Mouse (Mus musculus) intestine, postnatal 0 days (tissue): ENCODE measurements at regions not wholly inside any gene's neighbourhood (a gene's known extent, or its start where the extent isn't known, plus 50 kb on each side); places are given as distances from the start of the nearest gene placed in this dataset.

ENCODE experiments used
- ATAC-seq: fragments of 200-750 bp; cut with Nextera tagmentation; 2 replicates; pipeline ENCODE4 v1.8.0; 2017; ENCODE audit warnings: mild to moderate bottlenecking, moderate TSS enrichment, moderate library complexity
- H3K27ac ChIP-seq: fragments of 300-500 bp; sonication (generic); 2 replicates; pipeline ENCODE4 v1.5.1; 2014; ENCODE audit warnings: mild to moderate bottlenecking, low read depth, low read length, moderate library complexity
- H3K27me3 ChIP-seq: fragments of 300-500 bp; sonication (generic); replicated peaks from 2 replicates; pipeline ENCODE4 v1.6.1; 2014; ENCODE audit warnings: low read length, mixed read lengths; ENCODE audit not compliant: control insufficient read depth, insufficient read depth
- H3K36me3 ChIP-seq: fragments of 300-500 bp; sonication (generic); 2 replicates; pipeline ENCODE4 v1.6.1; 2014; ENCODE audit warnings: mild to moderate bottlenecking, moderate library complexity; ENCODE audit not compliant: control insufficient read depth, insufficient read depth
- H3K4me1 ChIP-seq: fragments of 300-500 bp; sonication (generic); replicated peaks from 2 replicates; pipeline ENCODE4 v1.6.1; 2014; ENCODE audit warnings: antibody characterized with exemption, low read length, mixed read lengths; ENCODE audit not compliant: control insufficient read depth, insufficient read depth
- H3K4me2 ChIP-seq: fragments of 300-500 bp; sonication (generic); replicated peaks from 2 replicates; pipeline ENCODE4 v1.6.1; 2014; ENCODE audit warnings: low read depth, mild to moderate bottlenecking, moderate library complexity
- H3K4me3 ChIP-seq: fragments of 300-500 bp; sonication (generic); 2 replicates; pipeline ENCODE4 v1.5.1; 2014; ENCODE audit warnings: low read depth, low read length
- H3K9ac ChIP-seq: fragments of 300-500 bp; sonication (generic); 2 replicates; pipeline ENCODE4 v1.6.1; 2014; ENCODE audit warnings: mild to moderate bottlenecking, low read depth, low read length
- H3K9me3 ChIP-seq: fragments of 300-500 bp; sonication (generic); 2 replicates; pipeline ENCODE4 v1.6.1; 2016; ENCODE audit warnings: mixed run types; ENCODE audit not compliant: control insufficient read depth
- CTCF ChIP-seq: sonication (generic); IDR thresholded peaks from 2 replicates; pipeline ENCODE4 v1.5.1; 2016; ENCODE audit warnings: low read depth, mild to moderate bottlenecking, control low read depth, antibody characterized with exemption, moderate library complexity
- WGBS: fragments of 180-500 bp; shearing (Covaris S2); extraction: QIAGEN DNeasy Blood & Tissue Kit; methylation state at CpG from one replicate; pipeline ENCODE4 v1.1.7; 2014; 5-methylcytosine and 5-hydroxymethylcytosine counted together

DNA sequence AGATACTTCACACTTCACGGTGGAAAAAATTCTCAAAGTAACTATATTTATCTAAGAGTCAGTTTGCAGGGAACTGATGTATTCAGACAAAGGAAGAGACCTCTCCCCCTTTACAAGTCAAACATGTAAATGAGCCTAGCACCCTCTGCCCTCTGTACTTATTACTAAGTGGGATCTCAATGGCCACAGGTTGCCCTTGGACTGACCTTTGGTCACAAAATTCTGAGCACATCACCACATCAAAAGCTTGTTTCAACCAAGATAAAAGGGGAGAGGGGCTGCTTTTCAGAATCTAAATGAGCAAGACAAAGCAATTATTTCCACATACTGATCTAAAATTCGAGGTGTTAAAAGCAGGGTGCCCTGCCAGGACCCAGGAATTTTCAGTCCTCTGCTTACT lies 456.3 kb downstream of the Poteg start:
- no peak for TF ChIP-seq CTCF
- no peaks in the 10 kb centered on the region for H3K9me3 ChIP-seq
- no peaks in the 10 kb centered on the region for H3K27me3 ChIP-seq
- no peak for ATAC-seq
- no peaks in the 10 kb centered on the region for H3K4me1 ChIP-seq
- no peak overlapping the region for H3K4me2 ChIP-seq
- no peak overlapping the region for H3K27ac ChIP-seq
- no peaks in the 10 kb centered on the region for H3K36me3 ChIP-seq
- no peak overlapping the region for H3K4me3 ChIP-seq
- H3K9ac ChIP-seq, result no peak overlapping the region
- WGBS, result 52% methylated on average over 2 of the region's 2 CpGs

DNA sequence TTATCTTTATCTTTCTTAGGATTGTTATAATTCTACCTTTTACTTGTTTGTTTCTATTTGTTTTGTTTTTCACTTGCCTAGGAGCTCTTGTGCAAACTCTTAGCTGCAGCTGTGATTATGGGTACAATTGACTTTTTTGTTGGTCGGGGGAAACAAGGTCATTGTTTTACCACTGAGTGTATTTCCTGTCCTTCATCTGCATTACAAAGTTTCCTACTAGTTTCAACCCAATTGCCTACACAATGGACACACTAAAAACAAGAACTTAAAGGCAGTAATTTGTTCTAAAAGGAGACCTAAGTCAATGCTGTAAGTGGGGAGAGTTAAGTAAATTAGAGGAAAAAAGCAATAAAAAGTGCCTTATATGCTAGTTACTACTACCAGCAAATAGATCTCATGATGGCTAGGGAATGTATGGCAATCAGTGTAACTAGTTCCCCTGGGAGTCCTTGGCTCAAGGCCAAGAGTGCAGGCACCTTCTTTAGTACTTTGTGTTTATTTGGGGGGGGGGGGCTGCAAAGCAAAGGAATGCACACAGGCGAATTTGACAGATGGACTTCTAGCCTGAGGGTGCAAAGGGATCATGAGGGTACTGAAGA lies 462.0 kb downstream of the Poteg start:
- Histone ChIP-seq H3K27me3 (no peaks in the 10 kb centered on the region), H3K9me3 (no peaks in the 10 kb centered on the region), H3K4me2 (no peak overlapping the region), H3K4me1 (no peaks in the 10 kb centered on the region), H3K36me3 (no peaks in the 10 kb centered on the region), H3K27ac (no peak overlapping the region), H3K4me3 (no peak overlapping the region), H3K9ac (no peak overlapping the region)
- no peak for ATAC-seq
- TF ChIP-seq CTCF, result no peak
- WGBS, result 32% methylated on average over 2 of the region's 2 CpGs

DNA sequence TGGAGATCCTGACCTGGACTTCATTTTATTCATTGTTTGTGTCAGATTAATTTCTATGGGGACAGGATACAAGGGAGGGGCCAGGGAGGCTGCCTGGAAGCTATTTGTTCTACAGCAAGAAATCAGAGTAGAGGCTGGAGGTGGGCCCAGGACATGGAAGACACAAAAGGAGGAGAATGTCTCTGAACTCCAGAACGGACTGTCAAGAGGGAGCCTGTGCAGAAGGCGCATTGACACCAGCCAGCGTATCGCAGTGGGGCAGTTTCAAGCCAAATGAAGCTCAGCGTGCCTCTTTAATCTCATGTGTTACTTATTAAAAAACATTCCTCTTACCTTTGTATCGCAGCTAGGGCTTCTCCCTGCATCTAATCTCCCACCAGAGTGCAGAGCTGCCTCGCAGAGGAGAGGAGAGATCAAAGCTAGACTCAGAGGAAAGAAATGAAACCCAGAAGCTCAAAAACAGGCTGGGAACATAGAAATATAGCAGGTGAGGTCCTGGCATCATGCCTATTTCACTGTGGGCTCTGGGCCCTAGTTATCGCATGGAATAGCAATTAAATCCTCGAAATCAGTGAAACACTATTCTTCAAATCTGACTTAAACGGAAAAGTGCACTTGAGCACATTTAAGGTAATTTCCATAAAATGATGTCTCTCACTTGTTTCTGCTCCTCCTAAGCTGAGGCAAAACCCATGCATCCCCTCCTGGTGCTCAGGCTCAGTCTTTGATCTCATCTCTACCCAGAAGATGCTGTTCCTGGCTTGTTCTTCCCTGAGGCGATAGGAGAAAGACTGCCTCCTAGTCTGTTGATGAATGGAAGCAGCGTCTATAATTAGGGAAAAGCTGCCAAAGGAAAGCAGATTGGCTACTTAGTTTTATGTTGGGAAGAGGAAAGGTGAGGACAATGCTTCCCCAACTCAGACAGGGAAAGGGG lies 491.4 kb downstream of the Poteg start:
- TF ChIP-seq CTCF, result no peak
- no peaks in the 10 kb centered on the region for H3K27me3 ChIP-seq
- H3K4me2 ChIP-seq, result no peak overlapping the region
- H3K4me3 ChIP-seq, result no peak overlapping the region
- no peaks in the 10 kb centered on the region for H3K4me1 ChIP-seq
- no peaks in the 10 kb centered on the region for H3K9me3 ChIP-seq
- H3K27ac ChIP-seq, result no peak overlapping the region
- H3K36me3 ChIP-seq, result no peaks in the 10 kb centered on the region
- WGBS, result 66% methylated on average over 12 of the region's 12 CpGs
- no peak for ATAC-seq
- no peak overlapping the region for H3K9ac ChIP-seq

DNA sequence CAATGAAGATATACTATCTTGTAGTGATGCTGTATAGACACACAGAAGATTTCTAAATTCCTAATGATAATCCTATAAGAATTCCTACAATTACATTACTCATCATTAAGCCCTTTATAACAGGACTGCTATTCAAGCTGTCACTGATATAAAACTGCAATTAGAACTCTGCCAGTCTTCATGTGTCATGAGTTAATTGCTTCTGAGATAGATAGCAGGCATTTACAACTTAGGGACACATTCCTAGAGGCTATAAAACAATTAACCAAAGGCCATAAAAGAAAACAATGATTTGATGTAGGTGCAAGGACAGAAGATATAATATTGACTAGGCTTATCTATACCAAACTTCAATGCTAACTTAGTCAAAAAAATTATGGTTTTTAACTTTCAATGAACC lies 507.5 kb downstream of the Poteg start:
- no peak for TF ChIP-seq CTCF
- peak; percentile 67 for ATAC-seq
- Histone ChIP-seq H3K36me3 (no peaks in the 10 kb centered on the region), H3K9ac (no peak overlapping the region), H3K4me2 (no peak overlapping the region), H3K4me1 (no peaks in the 10 kb centered on the region), H3K9me3 (no peaks in the 10 kb centered on the region), H3K27me3 (no peaks in the 10 kb centered on the region), H3K27ac (no peak overlapping the region), H3K4me3 (no peak overlapping the region)

DNA sequence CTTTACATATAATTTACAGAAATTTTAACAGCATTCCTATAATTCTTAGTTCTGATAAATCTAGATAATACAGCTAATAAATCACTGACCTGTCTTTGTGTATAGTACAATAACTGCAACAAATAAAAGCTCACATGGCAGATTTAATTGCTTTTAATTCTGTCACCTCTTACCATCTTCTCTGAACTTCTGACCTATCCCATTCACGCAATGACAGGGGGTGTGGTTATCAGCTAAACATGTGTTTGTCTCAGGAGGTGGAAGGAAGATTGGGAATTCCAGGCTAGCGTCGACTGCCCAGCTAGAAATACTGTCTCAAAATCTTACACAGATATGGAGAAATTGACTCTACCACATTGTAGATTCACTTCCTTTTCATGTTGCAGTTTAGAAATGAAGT lies 533.5 kb downstream of the Poteg start:
- Histone ChIP-seq H3K27me3 (no peaks in the 10 kb centered on the region), H3K36me3 (no peaks in the 10 kb centered on the region), H3K9ac (no peak overlapping the region), H3K4me3 (no peak overlapping the region), H3K27ac (no peak overlapping the region), H3K4me1 (no peaks in the 10 kb centered on the region), H3K9me3 (no peaks in the 10 kb centered on the region), H3K4me2 (no peak overlapping the region)
- WGBS, result 34% methylated on average over 3 of the region's 3 CpGs
- TF ChIP-seq CTCF, result no peak
- ATAC-seq, result no peak

DNA sequence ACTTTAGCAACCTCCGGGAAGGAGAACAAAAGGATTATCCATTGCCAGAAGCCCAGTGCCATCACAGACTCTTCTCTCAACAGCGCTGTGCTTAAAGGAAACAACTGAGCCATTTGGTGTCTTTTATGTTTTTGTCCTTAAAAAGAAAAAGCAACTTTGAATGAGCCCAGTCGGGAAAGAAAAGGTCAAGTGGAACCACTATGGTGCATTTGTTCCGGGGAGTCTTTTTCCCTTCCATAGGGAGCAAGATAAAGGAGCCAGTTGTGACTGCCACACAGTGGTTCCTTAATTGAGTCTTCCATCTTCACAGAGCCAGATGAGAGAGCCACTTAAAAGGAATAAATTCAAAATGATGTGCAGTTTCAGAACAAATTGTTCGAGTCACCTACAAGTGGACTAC lies 534.3 kb downstream of the Poteg start:
- no peaks in the 10 kb centered on the region for H3K9me3 ChIP-seq
- H3K4me2 ChIP-seq, result no peak overlapping the region
- H3K27me3 ChIP-seq, result no peaks in the 10 kb centered on the region
- no peak for TF ChIP-seq CTCF
- H3K4me3 ChIP-seq, result no peak overlapping the region
- H3K9ac ChIP-seq, result no peak overlapping the region
- H3K4me1 ChIP-seq, result no peaks in the 10 kb centered on the region
- no peak overlapping the region for H3K27ac ChIP-seq
- 81% methylated on average over 5 of the region's 5 CpGs for WGBS
- no peak for ATAC-seq
- no peaks in the 10 kb centered on the region for H3K36me3 ChIP-seq
